ENCODE assay signal across 9 mouse cellular contexts in genomic region chr4:117101218-117101617, GRCm38 (mm10). TPM values are rescaled to one million over a fixed set of nuclear protein-coding genes. Genes with fewer than 3 reads are reported as not detected.
DNase-seq lines count a peak whose midpoint lies in the region; ATAC-seq and TF ChIP-seq lines count a peak whose summit lies in the region.
"Had no signal": no experiment of that assay in that cellular context is flagged by ENCODE, and none has a peak within 500 bp of the region (broad histone marks: within the 10 kb centered on the region; RNA-seq: fewer than 3 reads in every experiment).

No protein-coding gene starts in this region.

- intact Hi-C loops in left cerebral cortex, postnatal 25 days (cut with DNase I), result no loop called here

- TF ChIP-seq CTCF in forebrain, postnatal 0 days (IDR thresholded peaks at IDR 0.05; ENCODE audit: low read depth), result peak; percentile 44

- no peaks in the 10 kb centered on the region for H3K27me3 ChIP-seq in forebrain, postnatal 0 days (ENCODE audit: insufficient read depth, low read length)
- peaks cover 30% of the 10 kb centered on the region for H3K27me3 ChIP-seq in forebrain, embryonic 10.5 days (ENCODE audit: poor library complexity, severe bottlenecking)
- H3K27me3 ChIP-seq in liver, embryonic 11.5 days (replicated peaks; ENCODE audit: control insufficient read depth, insufficient read depth, low read length), result peaks cover 6% of the 10 kb centered on the region
- H3K27me3 ChIP-seq: Patski had no signal

- DNase-seq in forebrain, postnatal 0 days, result peak; percentile 12
- no peak for DNase-seq in forebrain, embryonic 10.5 days (ENCODE audit: extremely low spot score, low spot score)
- DNase-seq in CD4-positive helper T cell, adult 2 months (ENCODE audit: low read depth, low spot score), result peak; percentile 21
- peak; percentile 46 for DNase-seq in forelimb bud, embryonic 11.5 days (ENCODE audit: low read depth, low spot score)
- no peak for DNase-seq in liver, embryonic 11.5 days (ENCODE audit: low spot score)
- peak; percentile 54 for DNase-seq in thymus, postnatal 4 days
- no peak for DNase-seq in adrenal gland, adult 8-10 months
- no peak for DNase-seq in left cerebral cortex, postnatal 25 days (ENCODE audit: low spot score in 2 of 2)

- H3K36me3 ChIP-seq in forebrain, postnatal 0 days (ENCODE audit: insufficient read depth), result peaks cover 4% of the 10 kb centered on the region; the same call in 1 of the 2 replicates
- peaks cover 28% of the 10 kb centered on the region for H3K36me3 ChIP-seq in forebrain, embryonic 10.5 days (replicated peaks)
- no peaks in the 10 kb centered on the region for H3K36me3 ChIP-seq in liver, embryonic 11.5 days (ENCODE audit: control insufficient read depth, insufficient read depth, low read length)

- no peak overlapping the region for H3K27ac ChIP-seq in forebrain, postnatal 0 days (ENCODE audit: low read depth, low read length)
- no peak overlapping the region for H3K27ac ChIP-seq in forebrain, embryonic 10.5 days
- no peak overlapping the region for H3K27ac ChIP-seq in liver, embryonic 11.5 days (ENCODE audit: low read depth, low read length)

- H3K9me3 ChIP-seq in forebrain, postnatal 0 days (ENCODE audit: low read length), result no peaks in the 10 kb centered on the region
- no peaks in the 10 kb centered on the region for H3K9me3 ChIP-seq in forebrain, embryonic 10.5 days
- no peaks in the 10 kb centered on the region for H3K9me3 ChIP-seq in liver, embryonic 11.5 days (ENCODE audit: control insufficient read depth, low read length)

- H3K4me2 ChIP-seq in forebrain, postnatal 0 days (ENCODE audit: low read depth), result no peak overlapping the region
- H3K4me2 ChIP-seq in liver, embryonic 11.5 days, result no peak overlapping the region

- 46% methylated on average over 7 of the region's 7 CpGs for WGBS in forebrain, postnatal 0 days
- WGBS in forebrain, embryonic 10.5 days, result 47% methylated on average over 7 of the region's 7 CpGs
- WGBS in liver, embryonic 11.5 days, result 43% methylated on average over 7 of the region's 7 CpGs

- no peak overlapping the region for H3K9ac ChIP-seq in forebrain, postnatal 0 days
- H3K9ac ChIP-seq in liver, embryonic 11.5 days (ENCODE audit: low read depth, low read length), result 0 out of 2 replicates have a peak overlapping the region, but pooled peaks have one; percentile 11

- peaks cover 9% of the 10 kb centered on the region; the same call in 1 of the 2 replicates for H3K4me1 ChIP-seq in forebrain, postnatal 0 days (ENCODE audit: insufficient read depth)
- H3K4me1 ChIP-seq in forebrain, embryonic 10.5 days, result peaks cover 48% of the 10 kb centered on the region
- peaks cover 3% of the 10 kb centered on the region; the same call in 1 of the 2 replicates for H3K4me1 ChIP-seq in liver, embryonic 11.5 days (replicated peaks; ENCODE audit: control insufficient read depth, insufficient read depth, low read length)

- H3K4me3 ChIP-seq in forebrain, postnatal 0 days (ENCODE audit: low read depth, low read length), result no peak overlapping the region
- no peak overlapping the region for H3K4me3 ChIP-seq in forebrain, embryonic 10.5 days
- no peak overlapping the region for H3K4me3 ChIP-seq in liver, embryonic 11.5 days (ENCODE audit: low read depth, low read length)

- no peak for ATAC-seq in forebrain, postnatal 0 days
- no peak for ATAC-seq in liver, embryonic 11.5 days (replicated peaks; ENCODE audit: low FRiP score)
- ATAC-seq: Patski had no signal

RNA-seq across cellular contexts. Expression of gene Ptch2, which starts 5.3 kb away (rescaled TPM):
- 4.0 and 8.6 TPM in 2 replicates for total RNA-seq in forebrain, postnatal 0 days (2014; rRNA removed)
- polyA plus RNA-seq in forebrain, postnatal 0 days (2015; fragmentation: Nextera tagmentation; extraction: Ambion mirVana), result 0.96 and 1.9 TPM in 2 replicates
- polyA plus RNA-seq in forebrain, embryonic 10.5 days (2016; fragmentation: Nextera tagmentation; extraction: Ambion mirVana), result 7.3 TPM in 2 replicates
- 1.4 and 1.8 TPM in 2 replicates for polyA plus RNA-seq in liver, embryonic 11.5 days (2014; fragmentation: Nextera tagmentation; extraction: Ambion mirVana)
- total RNA-seq in adrenal gland, adult 8-10 months (2022), result 1 to 10 TPM; 3.8 to 9.0 (median 8.3) TPM
- total RNA-seq in left cerebral cortex, postnatal 25 days (2021), result 1 to 10 TPM; 1.4 to 2.0 TPM

RNA-seq across cellular contexts. Expression of gene Btbd19, which starts 24.3 kb away (rescaled TPM):
- 5.5 and 11.4 TPM in 2 replicates for total RNA-seq in forebrain, postnatal 0 days (2014; rRNA removed)
- 4.1 and 6.0 TPM in 2 replicates for polyA plus RNA-seq in forebrain, postnatal 0 days (2015; fragmentation: Nextera tagmentation; extraction: Ambion mirVana)
- 4.9 and 5.3 TPM in 2 replicates for polyA plus RNA-seq in forebrain, embryonic 10.5 days (2016; fragmentation: Nextera tagmentation; extraction: Ambion mirVana)
- 8.3 and 8.5 TPM in 2 replicates for polyA plus RNA-seq in liver, embryonic 11.5 days (2014; fragmentation: Nextera tagmentation; extraction: Ambion mirVana)
- total RNA-seq in adrenal gland, adult 8-10 months (2022), result 10 to 100 TPM in 1 of 4 experiments, 1 to 10 TPM in 3; 6.6 to 11.4 (median 9.1) TPM
- total RNA-seq in left cerebral cortex, postnatal 25 days (2021), result 10 to 100 TPM; 13.0 to 14.0 TPM

RNA-seq across cellular contexts. Expression of gene Tctex1d4, which starts 25.4 kb away (rescaled TPM):
- 3.1 and 6.2 TPM in 2 replicates for total RNA-seq in forebrain, postnatal 0 days (2014; rRNA removed)
- 1.3 and 1.7 TPM in 2 replicates for polyA plus RNA-seq in forebrain, postnatal 0 days (2015; fragmentation: Nextera tagmentation; extraction: Ambion mirVana)
- polyA plus RNA-seq in forebrain, embryonic 10.5 days (2016; fragmentation: Nextera tagmentation; extraction: Ambion mirVana), result not detected in 2 replicates
- not detected in 2 replicates for polyA plus RNA-seq in liver, embryonic 11.5 days (2014; fragmentation: Nextera tagmentation; extraction: Ambion mirVana)
- total RNA-seq in adrenal gland, adult 8-10 months (2022), result not detected
- not detected for total RNA-seq in left cerebral cortex, postnatal 25 days (2021)

RNA-seq across cellular contexts. Expression of gene Plk3, which starts 32.5 kb away (rescaled TPM):
- 10.2 and 16.9 TPM in 2 replicates for total RNA-seq in forebrain, postnatal 0 days (2014; rRNA removed)
- 14.4 and 18.2 TPM in 2 replicates for polyA plus RNA-seq in forebrain, postnatal 0 days (2015; fragmentation: Nextera tagmentation; extraction: Ambion mirVana)
- polyA plus RNA-seq in forebrain, embryonic 10.5 days (2016; fragmentation: Nextera tagmentation; extraction: Ambion mirVana), result 12.8 and 14.0 TPM in 2 replicates
- 2.4 and 2.5 TPM in 2 replicates for polyA plus RNA-seq in liver, embryonic 11.5 days (2014; fragmentation: Nextera tagmentation; extraction: Ambion mirVana)
- 10 to 100 TPM in 1 of 4 experiments, 1 to 10 TPM in 3; 4.5 to 18.0 (median 5.8) TPM for total RNA-seq in adrenal gland, adult 8-10 months (2022)
- total RNA-seq in left cerebral cortex, postnatal 25 days (2021), result 10 to 100 TPM; 11.4 to 16.3 TPM

RNA-seq across cellular contexts. Expression of gene Rps8, which starts 54.8 kb away (rescaled TPM):
- 784 and 1,295 TPM in 2 replicates for total RNA-seq in forebrain, postnatal 0 days (2014; rRNA removed)
- 481 and 630 TPM in 2 replicates for polyA plus RNA-seq in forebrain, postnatal 0 days (2015; fragmentation: Nextera tagmentation; extraction: Ambion mirVana)
- polyA plus RNA-seq in forebrain, embryonic 10.5 days (2016; fragmentation: Nextera tagmentation; extraction: Ambion mirVana), result 878 and 901 TPM in 2 replicates
- 1,349 and 1,481 TPM in 2 replicates for polyA plus RNA-seq in liver, embryonic 11.5 days (2014; fragmentation: Nextera tagmentation; extraction: Ambion mirVana)
- 1,000 to 10,000 TPM in 2 of 4 experiments, 100 to 1,000 TPM in 2; 974 to 1,059 (median 1,012) TPM for total RNA-seq in adrenal gland, adult 8-10 months (2022)
- 100 to 1,000 TPM; 452 to 469 TPM for total RNA-seq in left cerebral cortex, postnatal 25 days (2021)

Comparison
In these comparisons a context has a peak if more than half of its experiments do, and no peak if none do; other contexts are left out.
1. DNase-seq: peak in forebrain, postnatal 0 days (single experiment), CD4-positive helper T cell, adult 2 months (single experiment), forelimb bud, embryonic 11.5 days (single experiment) and thymus, postnatal 4 days (single experiment); none in forebrain, embryonic 10.5 days (single experiment), liver, embryonic 11.5 days (single experiment), adrenal gland, adult 8-10 months (single experiment) and left cerebral cortex, postnatal 25 days (0 of 2).